Mouse (Mus musculus) hindbrain, embryonic 11.5 days (tissue): Measurements from ENCODE around the gene Igflr1. TPM values are rescaled to one million over a fixed set of nuclear protein-coding genes. Genes with fewer than 3 reads are reported as not detected.

Experiments used
- ATAC-seq: fragments of 200-750 bp; cut with Nextera tagmentation; 2 replicates; pipeline ENCODE4 v1.8.0; 2017; ENCODE audit warnings: mild to moderate bottlenecking, moderate TSS enrichment, moderate library complexity; ENCODE audit not compliant: low FRiP score
- DNase-seq: peaks from one replicate; pipeline ENCODE4 v3.0.0-alpha.2; 2015; ENCODE audit warnings: low spot score
- H3K27ac ChIP-seq: fragments of 300-500 bp; sonication (generic); 2 replicates; pipeline ENCODE4 v1.5.1; 2014; ENCODE audit warnings: mild to moderate bottlenecking, low read depth, low read length
- H3K27me3 ChIP-seq: fragments of 300-500 bp; sonication (generic); 2 replicates; pipeline ENCODE4 v1.6.1; 2014; ENCODE audit warnings: mild to moderate bottlenecking, low read length, moderate library complexity, mixed read lengths; ENCODE audit not compliant: control insufficient read depth, insufficient read depth
- H3K36me3 ChIP-seq: fragments of 300-500 bp; sonication (generic); 2 replicates; pipeline ENCODE4 v1.6.1; 2014; ENCODE audit warnings: mild to moderate bottlenecking, low read length, moderate library complexity, mixed read lengths; ENCODE audit not compliant: control insufficient read depth, insufficient read depth
- H3K4me1 ChIP-seq: fragments of 300-500 bp; sonication (generic); replicated peaks from 2 replicates; pipeline ENCODE4 v1.6.1; 2014; ENCODE audit warnings: low read length, mixed read lengths; ENCODE audit not compliant: control insufficient read depth, insufficient read depth
- H3K4me2 ChIP-seq: fragments of 300-500 bp; sonication (generic); replicated peaks from 2 replicates; pipeline ENCODE4 v1.6.1; 2014; ENCODE audit warnings: mild to moderate bottlenecking, low read depth, low read length
- H3K4me3 ChIP-seq: fragments of 300-500 bp; sonication (generic); 2 replicates; pipeline ENCODE4 v1.5.1; 2014; ENCODE audit warnings: low read depth, low read length
- H3K9ac ChIP-seq: fragments of 300-500 bp; sonication (generic); 2 replicates; pipeline ENCODE4 v1.6.1; 2014; ENCODE audit warnings: low read depth, low read length
- H3K9me3 ChIP-seq: fragments of 300-500 bp; sonication (generic); 2 replicates; pipeline ENCODE4 v1.6.1; 2016; ENCODE audit warnings: low read length; ENCODE audit not compliant: control insufficient read depth
- WGBS: fragments of 180-500 bp; shearing (Covaris S2); extraction: QIAGEN DNeasy Blood & Tissue Kit; methylation state at CpG from one replicate; pipeline ENCODE4 v1.1.7; 2014; 5-methylcytosine and 5-hydroxymethylcytosine counted together
- polyA plus RNA-seq: library from polyadenylated mRNA; unstranded; fragments of >200 nt; fragmentation: Nextera tagmentation; extraction: Ambion mirVana; gene quantifications from 2 replicates; pipeline ENCODE4 v1.2.1, GENCODE M21; 2014

Gene Igflr1
- polyA plus RNA-seq, 1 experiment from 2014 or later, result 3.6 TPM

DNA sequence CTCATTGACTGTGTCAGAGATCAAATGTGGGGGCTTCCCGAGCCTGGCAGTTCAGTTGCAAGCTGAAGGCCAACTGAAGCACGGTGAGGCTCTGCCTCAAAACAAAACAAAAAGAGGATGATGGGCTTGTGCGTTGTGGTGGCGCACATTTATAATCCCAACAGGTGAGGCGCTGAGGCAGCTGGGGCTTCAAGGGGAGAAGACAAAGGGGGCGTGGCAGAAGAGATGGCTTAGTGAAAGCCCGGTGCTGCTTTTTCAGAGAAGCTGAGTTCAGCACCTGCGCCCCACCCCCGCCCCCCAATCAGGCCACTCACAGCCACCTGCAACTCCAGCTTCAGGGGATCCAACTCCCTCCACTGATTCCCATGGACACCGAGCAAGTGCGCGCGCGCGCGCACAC is 43.2 kb downstream of the Igflr1 start:
- 45% methylated on average over 16 of the region's 16 CpGs for WGBS
- Histone ChIP-seq H3K36me3 (no peaks in the 10 kb centered on the region), H3K4me1 (no peaks in the 10 kb centered on the region), H3K9me3 (no peaks in the 10 kb centered on the region), H3K4me3 (no peak overlapping the region), H3K9ac (no peak overlapping the region), H3K4me2 (no peak overlapping the region), H3K27ac (no peak overlapping the region), H3K27me3 (no peaks in the 10 kb centered on the region)
- DNase-seq (no peak), ATAC-seq (no peak)

DNA sequence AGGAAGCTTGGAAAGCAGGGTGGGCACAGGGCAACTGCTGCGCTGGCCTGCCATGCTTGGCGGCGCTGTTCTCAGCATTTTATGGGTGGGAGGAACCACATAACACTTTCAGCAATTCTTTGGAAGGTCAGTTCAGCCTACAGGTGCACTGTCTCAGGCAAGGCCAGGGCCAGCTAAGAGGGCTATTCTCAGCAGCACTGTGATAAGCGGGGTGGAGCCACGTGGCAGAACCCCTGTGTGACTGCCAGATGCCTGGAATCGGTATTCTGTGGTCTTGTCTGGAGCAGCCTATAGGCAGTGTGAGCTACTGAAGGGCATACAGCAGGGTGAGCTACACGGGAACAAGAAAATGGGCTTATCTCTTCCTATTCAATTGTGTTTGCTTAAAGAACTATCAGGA is 44.8 kb downstream of the Igflr1 start:
- Histone ChIP-seq H3K36me3 (no peaks in the 10 kb centered on the region), H3K4me3 (no peak overlapping the region), H3K4me1 (no peaks in the 10 kb centered on the region), H3K27ac (no peak overlapping the region), H3K9ac (no peak overlapping the region), H3K4me2 (no peak overlapping the region), H3K9me3 (no peaks in the 10 kb centered on the region), H3K27me3 (no peaks in the 10 kb centered on the region)
- ATAC-seq (no peak), DNase-seq (no peak)
- WGBS, result 58% methylated on average over 7 of the region's 7 CpGs

DNA sequence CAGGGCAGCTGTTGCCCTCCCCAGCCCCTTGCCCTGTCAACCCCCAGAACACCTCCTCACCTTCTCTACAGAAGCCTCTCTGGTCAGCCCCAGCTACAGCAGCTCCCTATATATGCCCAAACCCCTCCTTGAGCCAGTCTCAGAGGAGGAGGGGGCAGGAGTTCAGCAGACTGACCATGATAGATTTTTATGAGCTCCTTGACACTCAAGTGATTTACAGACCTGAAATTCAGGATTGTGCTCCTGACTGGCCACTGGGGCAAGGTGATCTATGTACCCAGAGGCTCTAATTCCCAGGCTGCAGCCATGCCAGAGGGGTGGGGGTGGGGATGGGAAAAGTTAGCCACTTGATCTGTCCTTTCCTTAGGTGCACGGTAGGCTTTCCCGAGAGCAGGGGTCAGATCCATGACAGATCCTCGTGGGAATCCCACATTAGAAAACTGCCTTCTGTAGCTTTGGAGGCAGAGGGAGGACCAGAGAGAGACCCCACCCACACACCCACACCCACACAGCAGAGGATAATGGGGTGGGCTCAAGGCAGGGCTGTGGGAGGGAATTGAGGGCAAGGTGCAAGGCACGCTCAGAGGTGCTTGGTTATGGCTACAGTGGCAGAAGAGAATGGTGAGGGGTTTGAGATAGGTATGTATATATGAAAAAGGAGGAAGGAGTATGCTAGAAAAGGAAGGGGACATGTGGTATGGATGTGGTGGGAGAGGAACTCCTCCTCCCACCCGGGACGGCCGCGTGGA is 47.6 kb downstream of the Igflr1 start, which contains the start of gene Upk1a:
TSS of gene Upk1a (minus strand) at position 194 of the 749 bp plus-strand sequence.
- Histone ChIP-seq H3K9ac (no peak within 1 kb of the TSS), H3K9me3 (no peaks in the 10 kb centered on the region), H3K4me3 (no peak within 1 kb of the TSS), H3K27me3 (no peaks in the 10 kb centered on the region), H3K4me1 (no peaks in the 10 kb centered on the region), H3K27ac (no peak within 1 kb of the TSS), H3K4me2 (no peak within 1 kb of the TSS), H3K36me3 (peaks cover 4% of the 10 kb centered on the region; the same call in 1 of the 2 replicates)
- 84% methylated on average over 8 of the region's 8 CpGs for WGBS
- ATAC-seq (0 out of 2 replicates have a peak, but pooled peaks have one; percentile 30), DNase-seq (no peak)

DNA sequence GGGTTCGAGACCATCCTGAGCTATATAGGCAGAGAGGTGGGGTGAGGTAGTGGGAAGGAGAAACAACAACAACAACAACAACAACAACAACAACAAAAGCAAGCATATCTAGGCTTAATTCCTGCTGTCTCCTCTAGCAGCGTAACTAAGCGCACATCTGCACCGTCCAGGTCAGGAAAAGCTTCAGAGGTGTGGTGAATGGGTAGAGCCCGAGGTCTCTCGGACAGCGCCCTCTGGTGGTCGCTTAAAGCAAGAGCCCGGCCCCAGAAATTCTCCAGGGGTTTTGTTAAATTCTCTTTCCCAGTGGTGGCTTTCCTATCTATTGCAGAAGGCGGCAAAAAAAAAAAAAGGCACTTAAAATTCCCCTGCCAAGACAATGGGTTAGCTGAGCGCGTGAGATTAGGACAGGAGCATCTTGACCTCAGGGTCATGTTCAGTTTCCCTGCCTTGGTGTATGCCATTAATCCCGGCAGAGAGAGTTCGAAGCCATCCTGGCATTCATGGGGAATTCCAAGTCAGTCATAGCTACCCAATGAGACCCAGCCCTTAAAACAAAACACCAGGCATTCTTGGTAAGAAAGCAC is 48.4 kb downstream of the Igflr1 start:
- H3K27me3 ChIP-seq, result no peaks in the 10 kb centered on the region
- H3K4me2 ChIP-seq, result no peak overlapping the region
- no peak overlapping the region for H3K27ac ChIP-seq
- no peaks in the 10 kb centered on the region for H3K4me1 ChIP-seq
- ATAC-seq (peak; percentile 27; the same call in 1 of the 2 replicates), DNase-seq (peak; percentile 79)
- peaks cover 6% of the 10 kb centered on the region for H3K36me3 ChIP-seq
- no peaks in the 10 kb centered on the region for H3K9me3 ChIP-seq
- 24% methylated on average over 14 of the region's 14 CpGs for WGBS
- H3K4me3 ChIP-seq, result no peak overlapping the region
- H3K9ac ChIP-seq, result no peak overlapping the region

DNA sequence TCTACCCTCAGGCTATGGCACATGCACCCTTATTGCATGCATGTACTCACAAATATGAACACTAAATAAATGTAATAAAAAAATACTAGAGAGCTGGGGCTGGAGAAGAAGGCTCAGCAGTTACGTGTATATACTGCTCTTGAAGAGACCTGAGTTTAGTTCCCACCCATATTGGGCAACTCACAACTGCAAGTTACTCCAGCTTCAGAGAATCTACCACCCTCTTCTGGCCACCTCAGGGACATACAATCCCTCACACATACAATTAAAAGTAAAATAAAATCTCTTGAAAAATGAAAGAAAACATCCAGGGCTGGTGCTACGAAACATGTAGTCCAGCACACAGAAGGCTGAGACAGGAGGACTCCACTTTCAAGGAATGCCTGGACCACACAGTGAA is 49.2 kb downstream of the Igflr1 start:
- Histone ChIP-seq H3K9me3 (no peaks in the 10 kb centered on the region), H3K4me2 (no peak overlapping the region), H3K36me3 (peaks cover 10% of the 10 kb centered on the region), H3K4me3 (no peak overlapping the region), H3K4me1 (no peaks in the 10 kb centered on the region), H3K27ac (no peak overlapping the region), H3K27me3 (no peaks in the 10 kb centered on the region), H3K9ac (no peak overlapping the region)
- 87% methylated on average over 2 of the region's 2 CpGs for WGBS
- DNase-seq (no peak), ATAC-seq (no peak)

DNA sequence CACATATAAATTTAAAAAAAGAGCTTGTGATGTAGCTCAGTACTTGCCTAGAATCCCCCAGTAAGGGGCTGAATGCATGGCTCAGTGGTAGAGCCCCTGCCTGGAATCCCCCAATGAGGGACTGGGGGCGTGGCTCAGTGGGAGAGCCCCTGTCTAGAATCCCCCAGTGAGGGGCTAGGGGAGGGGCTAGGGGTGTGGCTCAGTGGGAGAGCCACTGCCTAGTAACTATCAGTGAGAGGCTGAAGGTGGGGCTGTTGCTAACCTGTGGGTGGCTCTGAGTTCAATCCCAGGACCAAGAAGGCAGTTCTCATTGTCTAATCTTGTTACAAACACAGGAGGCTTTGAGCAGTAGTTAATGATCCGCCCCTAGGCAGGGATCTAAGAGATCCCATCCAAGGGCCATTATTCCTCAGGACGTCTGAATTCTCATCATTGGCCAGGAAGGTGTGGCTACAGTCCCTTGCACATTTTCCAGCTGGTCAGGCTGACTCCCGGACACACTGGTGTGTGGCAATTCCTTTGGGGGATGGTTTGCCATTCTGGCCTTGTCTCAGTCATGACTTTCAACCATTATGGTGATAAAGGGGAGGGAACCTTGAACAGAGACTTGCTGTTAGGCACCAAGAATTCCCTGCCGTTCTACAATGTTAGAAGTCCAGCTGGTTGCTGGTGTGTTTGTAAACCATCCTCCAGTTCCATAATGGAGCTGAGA is 50.0 kb downstream of the Igflr1 start:
- ATAC-seq, result no peak
- WGBS, result 61% methylated on average over 5 of the region's 5 CpGs
- Histone ChIP-seq H3K27ac (no peak overlapping the region), H3K4me3 (no peak overlapping the region), H3K4me1 (no peaks in the 10 kb centered on the region), H3K27me3 (no peaks in the 10 kb centered on the region), H3K36me3 (peaks cover 10% of the 10 kb centered on the region), H3K9me3 (no peaks in the 10 kb centered on the region), H3K4me2 (no peak overlapping the region), H3K9ac (no peak overlapping the region)
- DNase-seq, result no peak

Other genes with a start within 250 kb of the Igflr1 start
- 1.4 and 3.3 TPM in 2 replicates for gene E130208F15Rik, start 243.7 kb upstream of the Igflr1 start, polyA plus RNA-seq
- gene Sdhaf1, start 241.5 kb upstream of the Igflr1 start, polyA plus RNA-seq, result 20.9 and 23.2 TPM in 2 replicates
- 5.3 and 6.8 TPM in 2 replicates for gene Lrfn3, start 202.7 kb upstream of the Igflr1 start, polyA plus RNA-seq
- gene Tyrobp, start 151.7 kb upstream of the Igflr1 start, polyA plus RNA-seq, result 19.3 and 23.1 TPM in 2 replicates
- gene Hcst, start 145.6 kb upstream of the Igflr1 start, polyA plus RNA-seq, result 0.39 and 0.62 TPM in 2 replicates
- gene Nfkbid, start 143.7 kb upstream of the Igflr1 start, polyA plus RNA-seq, result 1.5 and 1.8 TPM in 2 replicates
- gene Aplp1, start 119.9 kb upstream of the Igflr1 start, polyA plus RNA-seq, result 165 and 169 TPM in 2 replicates
- gene Kirrel2, start 107.7 kb upstream of the Igflr1 start, polyA plus RNA-seq, result 18.6 and 25.8 TPM in 2 replicates
- gene Nphs1, start 107.1 kb upstream of the Igflr1 start, polyA plus RNA-seq, result 3.3 and 4.5 TPM in 2 replicates
- not detected in 2 replicates for gene Prodh2, start 71.8 kb upstream of the Igflr1 start, polyA plus RNA-seq
- 41.4 and 41.9 TPM in 2 replicates for gene Arhgap33, start 30.4 kb upstream of the Igflr1 start, polyA plus RNA-seq
- 3.5 and 4.0 TPM in 2 replicates for gene Hspb6, start 13.2 kb upstream of the Igflr1 start, polyA plus RNA-seq
- gene Proser3, start 13.1 kb upstream of the Igflr1 start, polyA plus RNA-seq, result 11.4 and 18.4 TPM in 2 replicates
- 44.7 and 48.3 TPM in 2 replicates for gene Lin37, start 5.6 kb upstream of the Igflr1 start, polyA plus RNA-seq
- 83.0 and 100.0 TPM in 2 replicates for gene U2af1l4, start 2.1 kb upstream of the Igflr1 start, polyA plus RNA-seq
- gene Gm49396, start 2.1 kb upstream of the Igflr1 start, polyA plus RNA-seq, result 7.8 and 9.8 TPM in 2 replicates
- gene Psenen, start 1.8 kb upstream of the Igflr1 start, polyA plus RNA-seq, result 104 and 105 TPM in 2 replicates
- 11.1 and 13.2 TPM in 2 replicates for gene Kmt2b, start 23.3 kb downstream of the Igflr1 start, polyA plus RNA-seq
- 0.24 and 1.2 TPM in 2 replicates for gene Zbtb32, start 33.5 kb downstream of the Igflr1 start, polyA plus RNA-seq
- gene Upk1a, start 47.4 kb downstream of the Igflr1 start, polyA plus RNA-seq, result 0.54 and 1.2 TPM in 2 replicates
- 816 and 817 TPM in 2 replicates for gene Cox6b1, start 60.7 kb downstream of the Igflr1 start, polyA plus RNA-seq
- not detected in 2 replicates for gene Etv2, start 70.4 kb downstream of the Igflr1 start, polyA plus RNA-seq
- gene Rbm42, start 84.9 kb downstream of the Igflr1 start, polyA plus RNA-seq, result 119 and 123 TPM in 2 replicates
- 40.3 and 41.8 TPM in 2 replicates for gene Haus5, start 99.6 kb downstream of the Igflr1 start, polyA plus RNA-seq
- not detected in 2 replicates for gene Pmis2, start 106.2 kb downstream of the Igflr1 start, polyA plus RNA-seq
- not detected in 2 replicates for gene 2200002J24Rik, start 133.5 kb downstream of the Igflr1 start, polyA plus RNA-seq
- 0.65 and 1.4 TPM in 2 replicates for gene Atp4a, start 146.8 kb downstream of the Igflr1 start, polyA plus RNA-seq
- 143 and 160 TPM in 2 replicates for gene Tmem147, start 164.1 kb downstream of the Igflr1 start, polyA plus RNA-seq
- gene Gapdhs, start 178.3 kb downstream of the Igflr1 start, polyA plus RNA-seq, result 0.60 and 0.75 TPM in 2 replicates
- gene Sbsn, start 186.0 kb downstream of the Igflr1 start, polyA plus RNA-seq, result 0.39 and 0.42 TPM in 2 replicates
- 0.34 and 0.73 TPM in 2 replicates for gene Dmkn, start 198.3 kb downstream of the Igflr1 start, polyA plus RNA-seq
- not detected in 2 replicates for gene Krtdap, start 222.5 kb downstream of the Igflr1 start, polyA plus RNA-seq